Mouse (Mus musculus): ENCODE results near the gene Kctd12b.
A peak's percentile ranks its signal among the peaks of the same experiment; 100 is the strongest.
"Not testable (repeated sequence)": the region's sequence is repeated elsewhere in the genome, so short reads cannot be mapped to it uniquely, and the experiment has no call there.

The Kctd12b gene

DNA sequence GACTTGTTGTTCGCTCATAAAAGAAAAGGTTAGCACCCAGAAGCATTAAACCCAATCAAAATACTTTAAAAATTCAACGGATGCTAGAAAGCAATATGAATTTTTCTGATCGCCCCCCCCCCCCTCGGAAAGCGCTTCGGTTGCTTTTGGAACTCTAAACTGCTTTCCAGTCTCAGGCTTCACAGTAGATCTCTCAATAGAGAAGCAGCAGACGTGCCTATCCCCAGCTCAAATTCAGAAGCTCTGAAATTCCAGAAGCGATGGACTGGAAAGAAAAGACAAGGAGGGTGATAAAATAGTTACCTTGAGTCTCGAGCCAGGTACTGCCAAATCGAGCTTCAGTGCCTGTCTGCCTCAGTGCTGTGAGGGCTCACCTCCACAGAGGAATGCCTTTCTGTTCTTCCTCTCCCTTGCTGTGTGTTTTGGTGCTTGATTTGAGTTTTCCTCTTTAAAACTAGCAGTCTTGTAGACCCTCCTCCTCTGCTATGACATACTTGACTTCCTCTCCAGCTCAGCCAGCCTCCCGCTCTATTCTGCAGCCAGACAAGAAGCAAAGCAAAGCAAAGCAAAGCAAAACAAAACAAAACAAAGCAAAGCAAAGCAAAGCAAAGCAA is at the start of gene Kctd12b:
Kctd12b (minus strand) TSS at position 610 of the 614 bp plus-strand sequence.
- DNase-seq (ENCODE audit: low spot score), result no peak

DNA sequence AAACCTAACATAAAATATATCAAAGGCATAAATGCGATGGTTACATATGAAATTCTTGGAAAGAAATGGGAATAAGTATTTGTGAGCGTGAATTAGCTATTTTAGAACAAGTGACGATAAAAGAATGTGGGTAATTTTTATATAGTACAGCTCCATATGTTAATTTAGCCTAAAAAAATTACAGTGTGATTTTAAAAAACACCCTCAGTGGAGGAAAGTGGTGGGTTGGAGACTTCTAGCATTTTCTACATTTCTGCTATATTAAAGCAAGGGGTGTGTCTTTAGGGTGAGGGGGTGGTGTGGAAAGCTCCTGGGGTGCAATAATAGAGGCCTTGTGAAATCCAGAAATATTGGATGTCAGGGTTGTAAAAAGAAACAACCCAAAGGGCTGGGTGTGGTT is 46.3 kb upstream of the Kctd12b start:
- no peak for DNase-seq (ENCODE audit: low spot score)

DNA sequence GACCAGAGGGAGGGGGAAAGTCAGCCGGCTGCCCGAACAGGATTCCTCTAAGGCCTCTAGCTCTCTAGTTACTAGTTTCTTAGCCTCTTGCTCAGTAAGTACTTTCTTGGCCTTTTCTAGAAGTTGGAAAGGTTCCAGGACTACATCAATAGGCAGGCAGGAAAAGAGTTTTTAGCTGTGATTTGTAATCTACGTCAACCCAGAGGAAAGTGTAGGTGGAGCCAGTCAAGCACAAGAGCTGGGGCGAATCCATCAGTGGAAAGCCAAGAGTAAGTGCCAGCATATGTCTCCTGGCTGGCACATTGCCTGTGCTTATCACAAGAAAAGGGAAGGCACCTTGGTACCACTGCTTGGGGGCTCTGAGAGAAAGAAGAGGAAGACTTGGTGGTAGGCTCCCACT is 39.5 kb upstream of the Kctd12b start:
- DNase-seq (ENCODE audit: low spot score), result no peak

GRCm38 (mm10) chrX:153724400-153724799 is 28.2 kb upstream of the Kctd12b start:
- DNase-seq (ENCODE audit: low spot score), result no peak

DNA sequence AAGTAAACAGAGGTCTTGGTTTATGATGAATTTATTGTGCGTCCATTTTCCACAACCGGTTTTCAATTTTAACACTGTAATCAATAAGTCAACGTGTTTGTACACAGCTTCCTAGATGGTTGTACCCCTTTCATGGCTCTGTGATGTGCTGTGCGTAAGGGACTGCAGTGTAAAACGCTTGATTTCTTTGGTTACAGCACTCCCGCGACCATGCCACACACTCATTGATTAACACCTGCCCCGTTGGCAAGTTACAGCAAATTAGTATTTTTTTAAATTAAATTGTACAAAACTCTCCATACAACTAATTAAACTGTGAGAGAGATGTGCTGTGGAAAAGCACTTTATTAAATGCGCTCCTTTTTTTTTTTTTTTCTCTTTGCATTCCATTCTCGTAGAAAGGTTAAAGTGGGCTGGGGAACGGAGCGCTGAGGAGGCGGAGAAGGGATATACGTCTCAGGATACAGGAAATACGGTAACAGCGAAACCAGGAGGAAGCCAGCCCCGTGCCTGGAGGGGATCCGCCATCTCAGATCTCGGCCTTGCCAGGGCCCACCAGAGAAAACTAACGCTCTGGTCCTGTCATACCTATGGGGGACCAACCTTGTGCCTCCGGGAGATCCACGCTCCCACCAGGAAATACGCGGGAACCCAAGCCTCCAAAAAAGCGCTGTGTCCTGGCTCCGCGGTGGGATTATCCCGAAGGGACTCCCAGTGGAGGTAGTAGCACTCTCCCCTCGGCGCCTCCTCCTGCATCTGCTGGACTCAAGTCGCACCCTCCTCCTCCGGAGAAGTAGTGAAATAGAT is 27.1 kb upstream of the Kctd12b start, which contains the start of gene Nbdy:
Nbdy (plus strand) TSS at position 481 of the 807 bp plus-strand sequence.
- peak; percentile 8 for DNase-seq (ENCODE audit: low spot score)

- DNase-seq (ENCODE audit: low spot score), result no peak
Observed at GRCm38 (mm10) chrX:153719602-153720001, 23.4 kb upstream of the Kctd12b start.

DNA sequence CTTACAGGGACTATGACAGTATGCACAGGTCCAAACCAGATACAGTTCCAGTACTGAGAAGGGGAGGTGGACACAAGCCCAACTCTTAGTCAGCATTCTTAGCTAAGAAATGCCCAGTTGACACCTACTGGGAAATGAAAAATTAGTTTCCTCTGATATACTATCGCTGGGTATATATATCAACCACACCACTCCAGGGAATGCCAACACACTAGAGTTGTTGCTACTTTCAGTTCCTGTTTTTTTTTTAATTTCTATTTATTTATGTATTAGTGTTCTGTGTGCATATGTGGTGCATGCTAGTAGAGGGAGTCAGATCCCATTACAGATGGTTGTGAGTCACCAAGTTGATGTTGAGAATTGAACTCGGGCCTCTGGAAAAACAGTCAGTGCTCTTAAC is 20.5 kb upstream of the Kctd12b start:
- DNase-seq (ENCODE audit: low spot score), result no peak

- no peak for DNase-seq (ENCODE audit: low spot score)
Observed at GRCm38 (mm10) chrX:153707735-153708134, 11.5 kb upstream of the Kctd12b start.

- no peak for DNase-seq (ENCODE audit: low spot score)
Observed at GRCm38 (mm10) chrX:153700463-153700862, 4.3 kb upstream of the Kctd12b start.

- not testable (repeated sequence) for DNase-seq (ENCODE audit: low spot score)
Observed at GRCm38 (mm10) chrX:153668233-153668632, 28.0 kb downstream of the Kctd12b start.

DNA sequence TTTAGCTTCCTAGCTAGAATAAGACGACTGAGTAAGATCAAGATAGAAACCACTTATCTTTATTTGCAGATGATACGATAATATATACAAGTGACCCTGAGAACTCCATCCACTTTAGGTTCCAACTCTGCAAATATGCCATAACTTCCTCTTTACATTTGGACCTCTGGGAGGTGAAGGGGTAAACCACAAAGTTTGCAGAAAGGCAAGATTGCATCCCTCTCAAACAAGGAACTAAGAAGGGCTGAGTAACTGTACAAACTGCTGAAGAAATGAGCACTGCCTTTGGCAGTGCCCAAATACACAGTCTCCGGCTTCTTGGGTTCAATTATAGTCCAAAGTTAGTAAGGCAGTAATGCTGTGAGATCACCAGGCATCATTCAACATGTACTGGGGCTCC is 31.3 kb downstream of the Kctd12b start:
- DNase-seq (ENCODE audit: low spot score), result no peak

- DNase-seq (ENCODE audit: low spot score), result no peak
Observed at GRCm38 (mm10) chrX:153656949-153657348, 39.2 kb downstream of the Kctd12b start.

DNA sequence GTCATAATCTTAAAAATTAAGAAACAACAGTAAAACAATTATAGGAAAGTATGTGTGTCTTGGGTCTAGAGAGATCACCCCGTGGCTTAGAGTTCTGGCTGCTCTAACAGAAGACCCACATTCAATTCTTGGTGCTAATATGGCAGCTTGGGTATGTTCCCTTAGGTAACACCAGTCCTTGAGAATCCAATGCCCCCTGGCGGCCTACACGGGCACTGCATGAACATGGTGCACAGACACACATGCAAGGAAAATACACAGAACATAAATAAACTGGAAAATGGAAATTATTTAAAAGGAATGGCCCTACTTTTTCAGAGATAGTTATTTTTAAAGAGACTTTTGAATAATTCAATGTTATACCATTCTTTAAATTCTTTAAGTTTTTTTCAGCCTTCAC is 55.6 kb downstream of the Kctd12b start:
- no peak for DNase-seq (ENCODE audit: low spot score)

DNA sequence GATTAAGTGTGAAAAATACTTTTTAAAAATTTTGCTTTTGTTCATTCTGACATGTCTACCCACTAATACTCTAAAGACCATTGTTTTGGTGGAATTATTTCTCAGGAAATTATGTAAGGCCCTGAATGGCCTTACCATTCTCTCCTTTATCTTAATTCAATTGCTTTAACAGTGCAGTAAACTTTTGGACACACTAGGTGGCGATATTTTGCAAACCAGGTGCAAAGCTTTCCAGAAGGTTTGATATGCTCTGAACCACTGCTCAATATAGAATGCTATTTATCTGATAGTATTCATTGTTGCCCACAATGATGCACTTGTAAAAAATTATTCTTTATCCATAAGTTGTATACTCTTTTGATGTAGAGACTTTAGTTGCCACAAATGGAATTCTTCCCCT is 59.9 kb downstream of the Kctd12b start:
- DNase-seq (ENCODE audit: low spot score), result no peak
